Mouse (Mus musculus) layer of hippocampus, adult 8-10 months (tissue): ENCODE results near the gene Nars2. TPM values are rescaled to one million over a fixed set of nuclear protein-coding genes. Genes with fewer than 3 reads are reported as not detected.
A peak's percentile ranks its signal among the peaks of the same experiment; 100 is the strongest.

Source experiments
- DNase-seq, 2 experiments: peaks; one replicate each; pipeline ENCODE4 v3.0.0; 2022; ENCODE audit warnings: low spot score in 2 of 2
- total RNA-seq, 4 experiments: library from RNA; stranded (reverse); gene quantifications; 2 replicates each; pipeline ENCODE4 v1.2.4; 2022

Gene Nars2
- total RNA-seq, 4 experiments from 2014 or later = 19.2 to 20.1 (median 19.7) TPM

GRCm38 (mm10) chr7:96971027-96971996 is 20.0 kb downstream of the Nars2 start:
- DNase-seq = no peak

GRCm38 (mm10) chr7:96972138-96972904 is 21.0 kb downstream of the Nars2 start:
- no peak for DNase-seq

- no peak for DNase-seq
These were observed 24.6 kb downstream of the Nars2 start for GRCm38 (mm10) chr7:96975914-96976313.

GRCm38 (mm10) chr7:96977209-96977608 is 25.9 kb downstream of the Nars2 start:
- DNase-seq = no peak

GRCm38 (mm10) chr7:96981366-96981765 is 30.1 kb downstream of the Nars2 start:
- no peak for DNase-seq

GRCm38 (mm10) chr7:96983660-96984347 is 32.5 kb downstream of the Nars2 start:
- peak in 1 of 2 experiments; percentile 22 for DNase-seq

- DNase-seq = peak in 1 of 2 experiments; percentile 26
These were observed 34.5 kb downstream of the Nars2 start for GRCm38 (mm10) chr7:96985798-96986197.

- DNase-seq = no peak
These were observed 35.6 kb downstream of the Nars2 start for GRCm38 (mm10) chr7:96986795-96987445.

GRCm38 (mm10) chr7:96987676-96988075 is 36.4 kb downstream of the Nars2 start:
- DNase-seq = no peak

GRCm38 (mm10) chr7:97012956-97013355 is 61.7 kb downstream of the Nars2 start:
- no peak for DNase-seq

- no peak for DNase-seq
These were observed 66.7 kb downstream of the Nars2 start for GRCm38 (mm10) chr7:97018005-97018404.

GRCm38 (mm10) chr7:97018418-97018817 is 67.1 kb downstream of the Nars2 start:
- no peak for DNase-seq

- DNase-seq = no peak
These were observed 68.0 kb downstream of the Nars2 start for GRCm38 (mm10) chr7:97019303-97019702.

GRCm38 (mm10) chr7:97026772-97027358 is 75.6 kb downstream of the Nars2 start:
- no peak for DNase-seq

GRCm38 (mm10) chr7:97029151-97029550 is 77.8 kb downstream of the Nars2 start:
- no peak for DNase-seq

- DNase-seq = no peak
These were observed 81.1 kb downstream of the Nars2 start for GRCm38 (mm10) chr7:97032412-97032811.

- DNase-seq = no peak
These were observed 88.3 kb downstream of the Nars2 start for GRCm38 (mm10) chr7:97039641-97040040.

- no peak for DNase-seq
These were observed 90.7 kb downstream of the Nars2 start for GRCm38 (mm10) chr7:97041868-97042449.

- DNase-seq = no peak
These were observed 91.7 kb downstream of the Nars2 start for GRCm38 (mm10) chr7:97042981-97043380.

GRCm38 (mm10) chr7:97060966-97061365 is 109.7 kb downstream of the Nars2 start:
- DNase-seq = no peak
